Comparison of ENCODE assay signal across 10 mouse cellular contexts in genomic region chr5:115516908-115517307, GRCm38 (mm10). TPM values are rescaled to one million over a fixed set of nuclear protein-coding genes. Genes with fewer than 3 reads are reported as not detected.
DNase-seq lines count a peak whose midpoint lies in the region; ATAC-seq and TF ChIP-seq lines count a peak whose summit lies in the region.
"Had no signal": no experiment of that assay in that cellular context is flagged by ENCODE, and none has a peak within 500 bp of the region (broad histone marks: within the 10 kb centered on the region; RNA-seq: fewer than 3 reads in every experiment).

No protein-coding gene starts in this region.

- H3K27ac ChIP-seq in heart, adult 2 months: peak overlapping the region; percentile 93
- H3K27ac ChIP-seq in lung, embryonic 14.5 days (ENCODE audit: low read depth): peak overlapping the region; percentile 96; the same call in 1 of the 2 replicates
- H3K27ac ChIP-seq in bone marrow macrophage, adult 2 months (ENCODE audit: insufficient read depth, low read depth, low read length): peak overlapping the region; percentile 98
- H3K27ac ChIP-seq in macrophage: peak overlapping the region; percentile 99

- no peak for TF ChIP-seq CTCF in heart, adult 2 months (IDR thresholded peaks at IDR 0.05)
- TF ChIP-seq CTCF in lung, embryonic 14.5 days (IDR thresholded peaks at IDR 0.05; ENCODE audit: low read depth): no peak
- no peak for TF ChIP-seq CTCF in bone marrow macrophage, adult 2 months (IDR thresholded peaks at IDR 0.05; ENCODE audit: low read depth, low read length)

- no peak for TF ChIP-seq EP300 in heart, adult 2 months (IDR thresholded peaks at IDR 0.05; ENCODE audit: insufficient read depth, low read depth, low read length)

- DNase-seq in heart, adult 2 months: no peak
- no peak for DNase-seq in heart, postnatal 14 days
- no peak for DNase-seq in lung, embryonic 14.5 days
- no peak for DNase-seq in lung, postnatal 14 days
- DNase-seq in urinary bladder, adult 2 months (ENCODE audit: low spot score): no peak
- no peak for DNase-seq in retina, postnatal 1 day
- DNase-seq: forebrain, postnatal 0 days had no signal

- 47% methylated on average over 7 of the region's 7 CpGs for WGBS in heart, adult 2 months
- WGBS in lung, embryonic 14.5 days: 79% methylated on average over 7 of the region's 7 CpGs
- WGBS in macrophage (ENCODE audit: missing documents): 12% methylated on average over 5 of the region's 7 CpGs

- no peaks in the 10 kb centered on the region for H3K27me3 ChIP-seq in heart, adult 2 months (ENCODE audit: control insufficient read depth, insufficient read depth, low read length)
- H3K27me3 ChIP-seq in lung, embryonic 14.5 days (ENCODE audit: insufficient read depth, low read length): no peaks in the 10 kb centered on the region
- H3K27me3 ChIP-seq: hindbrain, embryonic 15.5 days had no signal

- H3K4me1 ChIP-seq in heart, adult 2 months (ENCODE audit: control insufficient read depth, insufficient read depth, low read length): peaks cover 39% of the 10 kb centered on the region
- H3K4me1 ChIP-seq in lung, embryonic 14.5 days (ENCODE audit: insufficient read depth): peaks cover 14% of the 10 kb centered on the region
- peaks cover 47% of the 10 kb centered on the region for H3K4me1 ChIP-seq in bone marrow macrophage, adult 2 months (ENCODE audit: control insufficient read depth, insufficient read depth, low read length)

- no peak overlapping the region for H3K9ac ChIP-seq in heart, adult 2 months (ENCODE audit: low read depth, low read length)
- no peak overlapping the region for H3K9ac ChIP-seq in lung, embryonic 14.5 days
- H3K9ac ChIP-seq: forebrain, postnatal 0 days; hindbrain, embryonic 15.5 days had no signal

- peaks cover 10% of the 10 kb centered on the region for H3K79me2 ChIP-seq in heart, adult 2 months (replicated peaks; ENCODE audit: control insufficient read depth, insufficient read depth, low read length)
- peaks cover 89% of the 10 kb centered on the region for H3K79me2 ChIP-seq in macrophage (ENCODE audit: inconsistent target)

- H3K4me3 ChIP-seq in heart, adult 2 months: no peak overlapping the region; the same call in 1 of the 2 replicates
- no peak overlapping the region for H3K4me3 ChIP-seq in lung, embryonic 14.5 days (ENCODE audit: low read depth, low read length)
- peak overlapping the region; percentile 68 for H3K4me3 ChIP-seq in bone marrow macrophage, adult 2 months (ENCODE audit: insufficient read depth, low read length)
- peak overlapping the region; percentile 36; the same call in 1 of the 2 replicates for H3K4me3 ChIP-seq in macrophage (ENCODE audit: inconsistent target)
- H3K4me3 ChIP-seq: hindbrain, embryonic 15.5 days had no signal

- H3K36me3 ChIP-seq in heart, adult 2 months (ENCODE audit: control insufficient read depth, insufficient read depth, low read length): no peaks in the 10 kb centered on the region; the same call in none of the 2 replicates
- H3K36me3 ChIP-seq in lung, embryonic 14.5 days (ENCODE audit: insufficient read depth): 0 out of 2 replicates have a peak, but pooled peaks cover 15% of the 10 kb centered on the region
- H3K36me3 ChIP-seq in macrophage (ENCODE audit: inconsistent target): no peaks in the 10 kb centered on the region
- H3K36me3 ChIP-seq: hindbrain, embryonic 15.5 days had no signal

- TF ChIP-seq POLR2A in heart, adult 2 months (IDR thresholded peaks at IDR 0.05; ENCODE audit: insufficient read depth, low read depth, low read length): no peak
- no peak for TF ChIP-seq POLR2A in bone marrow macrophage, adult 2 months (IDR thresholded peaks at IDR 0.05; ENCODE audit: borderline replicate concordance, low read depth, low read length)

- no peaks in the 10 kb centered on the region for H3K9me3 ChIP-seq in lung, embryonic 14.5 days (ENCODE audit: low read depth, low read length)
- H3K9me3 ChIP-seq: hindbrain, embryonic 15.5 days had no signal

- no peak for ATAC-seq in lung, embryonic 14.5 days (ENCODE audit: insufficient read depth)
- ATAC-seq: forebrain, postnatal 0 days had no signal

- 0 out of 2 replicates have a peak overlapping the region, but pooled peaks have one; percentile 55 for H3K4me2 ChIP-seq in lung, embryonic 14.5 days
- H3K4me2 ChIP-seq: hindbrain, embryonic 15.5 days had no signal

- intact Hi-C loops in heart, adult 2 months (cut with DNase I): no loop called here
- intact Hi-C loops in heart, postnatal 14 days (cut with DNase I): no loop called here

RNA-seq across cellular contexts. Expression of gene Pxn, which starts 10.4 kb away (rescaled TPM):
- total RNA-seq in heart, adult 2 months (2021): 10 to 100 TPM; 35.9 to 37.1 TPM
- polyA plus RNA-seq in heart, adult 2 months (2012; rRNA removed): 51.9 and 56.5 TPM in 2 replicates
- total RNA-seq in heart, postnatal 14 days (2021): 10 to 100 TPM; 52.4 to 54.2 TPM
- polyA plus RNA-seq in lung, embryonic 14.5 days (2014; fragmentation: Nextera tagmentation; extraction: Ambion mirVana): 22.3 and 25.2 TPM in 2 replicates
- 109 and 121 TPM in 2 replicates for polyA plus RNA-seq in bone marrow macrophage, adult 2 months (2012; ENCODE audit: insufficient read depth, insufficient read length, missing spikeins)
- 100 to 1,000 TPM; 147 to 750 (median 196) TPM for total RNA-seq in macrophage (2018; cell fraction: chromatin; rRNA removed)
- 100 to 1,000 TPM in 5 of 26 experiments, 10 to 100 TPM in 21; 72.4 to 157 (median 88.1) TPM for total RNA-seq in macrophage (2018; cell fraction: cytosol; rRNA removed)
- total RNA-seq in macrophage (2018; cell fraction: nucleus; rRNA removed): 100 to 1,000 TPM; 108 to 337 (median 136) TPM
- 48.5 to 74.5 TPM (median 67.7 TPM) in 3 replicates for polyA plus RNA-seq in macrophage (2018)
- 68.7 and 73.4 TPM in 2 replicates for polyA plus RNA-seq in urinary bladder, adult 2 months (2012; rRNA removed)

RNA-seq across cellular contexts. Expression of gene Sirt4, which starts 32.4 kb away (rescaled TPM):
- total RNA-seq in heart, adult 2 months (2021): 10 to 100 TPM; 15.3 to 18.8 TPM
- polyA plus RNA-seq in heart, adult 2 months (2012; rRNA removed): 25.1 and 31.3 TPM in 2 replicates
- total RNA-seq in heart, postnatal 14 days (2021): 10 to 100 TPM; 17.9 to 18.7 TPM
- 22.8 and 23.9 TPM in 2 replicates for polyA plus RNA-seq in lung, embryonic 14.5 days (2014; fragmentation: Nextera tagmentation; extraction: Ambion mirVana)
- 15.6 and 17.8 TPM in 2 replicates for polyA plus RNA-seq in bone marrow macrophage, adult 2 months (2012; ENCODE audit: insufficient read depth, insufficient read length, missing spikeins)
- total RNA-seq in macrophage (2018; cell fraction: chromatin; rRNA removed): 10 to 100 TPM in 24 of 26 experiments, 1 to 10 TPM in 2; 6.2 to 80.4 (median 31.0) TPM
- total RNA-seq in macrophage (2018; cell fraction: cytosol; rRNA removed): 10 to 100 TPM in 4 of 26 experiments, 1 to 10 TPM in 22; 2.0 to 12.0 (median 7.2) TPM
- total RNA-seq in macrophage (2018; cell fraction: nucleus; rRNA removed): 10 to 100 TPM in 25 of 26 experiments, 1 to 10 TPM in 1; 4.8 to 59.3 (median 25.2) TPM
- 6.7 to 11.2 TPM (median 7.2 TPM) in 3 replicates for polyA plus RNA-seq in macrophage (2018)
- polyA plus RNA-seq in urinary bladder, adult 2 months (2012; rRNA removed): 56.1 and 75.8 TPM in 2 replicates

RNA-seq across cellular contexts. Expression of gene Rplp0, which starts 42.4 kb away (rescaled TPM):
- 100 to 1,000 TPM; 587 to 705 TPM for total RNA-seq in heart, adult 2 months (2021)
- 1,240 and 1,274 TPM in 2 replicates for polyA plus RNA-seq in heart, adult 2 months (2012; rRNA removed)
- 100 to 1,000 TPM; 645 to 715 TPM for total RNA-seq in heart, postnatal 14 days (2021)
- 1,859 and 1,954 TPM in 2 replicates for polyA plus RNA-seq in lung, embryonic 14.5 days (2014; fragmentation: Nextera tagmentation; extraction: Ambion mirVana)
- polyA plus RNA-seq in bone marrow macrophage, adult 2 months (2012; ENCODE audit: insufficient read depth, insufficient read length, missing spikeins): 1,563 and 1,614 TPM in 2 replicates
- 100 to 1,000 TPM in 3 of 26 experiments, 10 to 100 TPM in 23; 33.9 to 262 (median 61.4) TPM for total RNA-seq in macrophage (2018; cell fraction: chromatin; rRNA removed)
- total RNA-seq in macrophage (2018; cell fraction: cytosol; rRNA removed): 1,000 to 10,000 TPM in 11 of 26 experiments, 100 to 1,000 TPM in 15; 571 to 1,302 (median 885) TPM
- total RNA-seq in macrophage (2018; cell fraction: nucleus; rRNA removed): 100 to 1,000 TPM; 118 to 274 (median 175) TPM
- 520 to 1,272 TPM (median 1,219 TPM) in 3 replicates for polyA plus RNA-seq in macrophage (2018)
- 2,459 and 2,490 TPM in 2 replicates for polyA plus RNA-seq in urinary bladder, adult 2 months (2012; rRNA removed)

RNA-seq across cellular contexts. Expression of gene Gcn1l1, which starts 48.1 kb away (rescaled TPM):
- 10 to 100 TPM; 34.2 to 40.1 TPM for total RNA-seq in heart, adult 2 months (2021)
- 21.5 and 34.6 TPM in 2 replicates for polyA plus RNA-seq in heart, adult 2 months (2012; rRNA removed)
- total RNA-seq in heart, postnatal 14 days (2021): 10 to 100 TPM; 45.1 to 46.6 TPM
- 52.9 and 58.8 TPM in 2 replicates for polyA plus RNA-seq in lung, embryonic 14.5 days (2014; fragmentation: Nextera tagmentation; extraction: Ambion mirVana)
- polyA plus RNA-seq in bone marrow macrophage, adult 2 months (2012; ENCODE audit: insufficient read depth, insufficient read length, missing spikeins): 20.3 and 21.0 TPM in 2 replicates
- total RNA-seq in macrophage (2018; cell fraction: chromatin; rRNA removed): 100 to 1,000 TPM in 19 of 26 experiments, 10 to 100 TPM in 7; 62.0 to 244 (median 110) TPM
- total RNA-seq in macrophage (2018; cell fraction: cytosol; rRNA removed): 10 to 100 TPM; 10.0 to 31.8 (median 20.5) TPM
- 10 to 100 TPM; 33.2 to 96.2 (median 57.2) TPM for total RNA-seq in macrophage (2018; cell fraction: nucleus; rRNA removed)
- polyA plus RNA-seq in macrophage (2018): 12.9 to 25.7 TPM (median 22.1 TPM) in 3 replicates
- polyA plus RNA-seq in urinary bladder, adult 2 months (2012; rRNA removed): 17.8 and 26.4 TPM in 2 replicates

RNA-seq across cellular contexts. Expression of gene Pla2g1b, which starts 50.8 kb away (rescaled TPM):
- total RNA-seq in heart, adult 2 months (2021): not detected
- polyA plus RNA-seq in heart, adult 2 months (2012; rRNA removed): not detected in 2 replicates
- total RNA-seq in heart, postnatal 14 days (2021): not detected
- polyA plus RNA-seq in lung, embryonic 14.5 days (2014; fragmentation: Nextera tagmentation; extraction: Ambion mirVana): 4.5 and 5.6 TPM in 2 replicates
- polyA plus RNA-seq in bone marrow macrophage, adult 2 months (2012; ENCODE audit: insufficient read depth, insufficient read length, missing spikeins): not detected in 2 replicates
- total RNA-seq in macrophage (2018; cell fraction: chromatin; rRNA removed): not detected
- not detected for total RNA-seq in macrophage (2018; cell fraction: cytosol; rRNA removed)
- not detected for total RNA-seq in macrophage (2018; cell fraction: nucleus; rRNA removed)
- polyA plus RNA-seq in macrophage (2018): not detected in 3 replicates
- not detected in 2 replicates for polyA plus RNA-seq in urinary bladder, adult 2 months (2012; rRNA removed)
- total RNA-seq: forebrain, postnatal 0 days had no signal
- polyA plus RNA-seq: forebrain, postnatal 0 days; hindbrain, embryonic 15.5 days had no signal

Comparison
In these comparisons a context has a peak if more than half of its experiments do, and no peak if none do; other contexts are left out.
1. H3K4me3 ChIP-seq: peak in bone marrow macrophage, adult 2 months (single experiment) and macrophage (single experiment); none in heart, adult 2 months (single experiment) and lung, embryonic 14.5 days (single experiment).
2. Peak in every context shown above with its lines, with median percentiles within 50 percentile points of each other: H3K27ac ChIP-seq.